Mouse (Mus musculus): ENCODE data around the gene Vrk1.

Vrk1 gene

DNA sequence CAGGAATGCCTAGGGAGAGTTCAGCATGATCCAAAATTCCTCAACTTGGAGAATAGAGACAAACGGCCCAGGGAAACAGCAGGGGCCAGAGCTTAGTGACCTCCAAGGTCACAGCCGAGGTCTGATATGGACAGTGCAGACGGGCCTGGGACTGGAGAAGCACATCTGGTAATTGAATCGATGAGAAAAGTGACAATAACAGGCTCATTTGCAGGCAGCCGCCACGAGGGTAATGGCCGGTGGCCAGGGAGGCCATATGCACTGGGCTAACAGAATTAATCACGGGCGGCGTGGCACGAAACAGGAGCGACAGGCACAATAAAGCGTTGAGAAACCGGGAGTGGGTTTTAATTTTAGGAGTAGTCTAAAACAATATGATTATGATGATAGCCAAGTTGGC lies 113.2 kb downstream of the Vrk1 start:
- no peak for DNase-seq (ENCODE audit: low spot score in 2 of 2)

DNA sequence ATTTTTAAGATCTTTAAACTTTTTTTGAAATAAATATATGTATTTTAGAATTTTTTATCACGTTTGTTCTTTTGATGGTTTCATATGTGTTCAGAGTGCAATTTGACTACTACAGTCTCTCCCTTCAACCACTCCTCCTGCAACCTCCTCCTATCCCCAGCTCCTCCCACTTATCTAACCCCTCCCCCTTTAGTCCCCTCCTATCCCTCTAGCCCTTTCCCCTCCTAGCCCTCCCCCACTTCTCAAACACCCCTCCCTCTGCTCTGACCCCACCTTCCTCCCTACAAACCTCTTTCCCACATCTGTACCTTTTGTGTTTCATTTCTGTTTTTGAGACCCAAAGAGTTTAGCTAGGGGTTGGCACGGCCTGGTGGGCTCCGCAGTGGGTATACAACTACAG lies 114.6 kb downstream of the Vrk1 start:
- no peak for DNase-seq (ENCODE audit: low spot score in 2 of 2)

Data from frontal cortex, postnatal 25 days (tissue).